Mouse (Mus musculus): ENCODE measurements around the gene Pde11a. TPM values are rescaled to one million over a fixed set of nuclear protein-coding genes. Genes with fewer than 3 reads are reported as not detected.

The Pde11a gene
- not detected in 2 replicates for total RNA-seq (2023)

GRCm38 (mm10) chr2:76338215-76339156 is at the start of gene Pde11a:
Gene Pde11a, minus strand, starts transcription at chr2:76338774.

GRCm38 (mm10) chr2:76369821-76370655 is 31.5 kb upstream of the Pde11a start, which contains the start of gene Rbm45:
Gene Rbm45, plus strand, starts transcription at chr2:76369984.

GRCm38 (mm10) chr2:76360226-76360625 is 21.7 kb upstream of the Pde11a start, which contains the start of gene Cyct:
Gene Cyct, minus strand, starts transcription at chr2:76360450.

GRCm38 (mm10) chr2:75981440-75982081 is 357.0 kb downstream of the Pde11a start, which contains the start of gene Ttc30a1:
Gene Ttc30a1, minus strand, starts transcription at chr2:75981967.

GRCm38 (mm10) chr2:75977752-75978368 is 360.7 kb downstream of the Pde11a start, which contains the start of gene Ttc30a2:
Gene Ttc30a2, minus strand, starts transcription at chr2:75978170.

Other genes with a start within 250 kb of the Pde11a start
- gene Cyct, start 21.7 kb upstream of the Pde11a start, total RNA-seq (2023) = not detected in 2 replicates
- 12.3 and 20.1 TPM in 2 replicates for gene Rbm45, start 31.2 kb upstream of the Pde11a start, total RNA-seq (2023)
- not detected in 2 replicates for gene Osbpl6, start 67.7 kb upstream of the Pde11a start, total RNA-seq (2023)